In genomic region chr15:84509161-84509560, GRCm38 (mm10) we compare ENCODE assay signal across 17 mouse cellular contexts.
"Had no signal": no experiment of that assay in that cellular context is flagged by ENCODE, and none has a peak within 500 bp of the region (broad histone marks: within the 10 kb centered on the region; RNA-seq: fewer than 3 reads in every experiment).

No protein-coding gene starts in this region.

- H3K27me3 ChIP-seq: liver, embryonic 13.5 days; lung, embryonic 15.5 days; stomach, embryonic 15.5 days had no signal

- H3K4me1 ChIP-seq: lung, embryonic 15.5 days; stomach, embryonic 15.5 days had no signal

- DNase-seq: kidney, adult 18-20 months; kidney, postnatal 10 days; kidney, postnatal 4 days; liver; liver, embryonic 13.5 days; liver, postnatal 0 days; lung, postnatal 14 days; right cerebral cortex, postnatal 14 days; thymus, adult 2 months; thymus, postnatal 25 days had no signal

- ATAC-seq: liver, postnatal 0 days had no signal

- H3K27ac ChIP-seq: layer of hippocampus, adult 2 months; limb, embryonic 12.5 days; liver, embryonic 13.5 days; lung, embryonic 15.5 days; macrophage; midbrain, embryonic 13.5 days; stomach, embryonic 15.5 days had no signal

- H3K9ac ChIP-seq: limb, embryonic 12.5 days; liver, embryonic 13.5 days; liver, postnatal 0 days; lung, embryonic 15.5 days; midbrain, embryonic 13.5 days; stomach, embryonic 15.5 days had no signal

- H3K4me3 ChIP-seq: layer of hippocampus, adult 2 months; limb, embryonic 12.5 days; liver, embryonic 13.5 days; lung, embryonic 15.5 days; megakaryocyte, embryonic 14.5 days; midbrain, embryonic 13.5 days; stomach, embryonic 15.5 days had no signal

- H3K4me2 ChIP-seq: limb, embryonic 12.5 days; liver, embryonic 13.5 days; lung, embryonic 15.5 days; midbrain, embryonic 13.5 days; stomach, embryonic 15.5 days had no signal

- H3K9me3 ChIP-seq: liver, embryonic 13.5 days; lung, embryonic 15.5 days; midbrain, embryonic 13.5 days; stomach, embryonic 15.5 days had no signal

- H3K36me3 ChIP-seq: limb, embryonic 12.5 days; liver, embryonic 13.5 days; lung, embryonic 15.5 days; midbrain, embryonic 13.5 days; stomach, embryonic 15.5 days had no signal
